Mouse (Mus musculus): ENCODE data around the gene Nol3. TPM values are rescaled to one million over a fixed set of nuclear protein-coding genes. Genes with fewer than 3 reads are reported as not detected.
"Not testable (repeated sequence)": the region's sequence is repeated elsewhere in the genome, so short reads cannot be mapped to it uniquely, and the experiment has no call there.

Nol3 gene
- polyA plus RNA-seq, 1 experiment, result 0.94 TPM

DNA sequence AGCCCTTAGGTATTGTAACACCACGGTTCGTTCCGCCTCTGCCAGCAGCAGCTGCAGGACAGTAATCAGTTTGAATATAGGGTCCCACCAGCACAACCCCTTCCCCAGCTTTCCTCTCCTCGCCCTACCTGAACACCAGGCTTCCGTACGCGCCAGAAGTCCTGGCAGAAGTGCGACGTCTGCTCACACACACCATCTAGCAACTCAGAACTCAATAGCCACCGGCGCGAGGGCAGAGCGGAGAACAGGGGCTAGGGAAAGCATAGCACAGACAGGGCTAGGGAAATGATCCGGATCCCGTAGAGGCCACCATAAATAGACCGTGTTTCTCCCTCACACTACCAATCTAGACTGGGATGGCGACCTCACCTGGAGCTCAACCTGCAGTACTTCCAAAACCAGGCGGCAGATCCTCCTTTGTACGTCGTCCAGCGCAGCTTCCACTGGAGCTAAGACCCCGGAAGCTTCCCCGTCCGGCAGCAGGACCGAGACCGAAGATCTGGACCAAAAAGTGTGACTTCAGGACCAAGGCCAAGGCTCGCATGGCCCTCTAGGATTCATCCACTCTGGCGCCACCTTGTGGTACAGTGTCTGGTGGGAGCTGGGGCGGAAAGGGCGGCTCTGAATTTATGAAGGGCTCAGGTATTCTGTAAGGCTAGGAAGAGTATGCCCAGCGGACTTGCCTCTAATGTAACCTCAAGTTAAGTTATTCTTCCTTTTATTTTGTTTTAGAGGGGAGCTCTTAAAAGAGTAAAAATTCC lies 14.8 kb downstream of the Nol3 start:
- H3K27ac ChIP-seq (ENCODE audit: insufficient read depth, low read length), result no peak overlapping the region

DNA sequence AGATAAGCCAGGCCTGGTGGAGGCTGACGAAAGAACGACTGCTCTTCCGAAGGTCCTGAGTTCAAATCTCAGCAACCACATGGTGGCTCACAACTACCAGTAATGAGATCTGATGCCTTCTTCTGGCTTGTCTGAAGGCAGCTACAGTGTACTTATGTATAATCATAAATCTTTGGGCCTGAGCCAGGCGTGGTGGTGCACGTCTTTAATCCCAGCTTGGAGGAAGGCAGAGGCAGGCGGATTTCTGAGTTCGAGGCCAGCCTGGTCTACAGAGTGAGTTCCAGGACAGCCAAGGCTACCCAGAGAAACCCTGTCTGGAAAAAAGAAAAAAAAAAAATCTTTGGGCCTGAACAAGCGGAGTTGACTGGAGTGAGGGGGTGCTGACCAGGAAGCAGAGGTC lies 15.4 kb downstream of the Nol3 start:
- not testable (repeated sequence) for H3K9me3 ChIP-seq (replicated peaks; ENCODE audit: control insufficient read depth, insufficient read depth, low read length, poor library complexity, severe bottlenecking); H3K27ac ChIP-seq (ENCODE audit: insufficient read depth, low read length); H3K9ac ChIP-seq (ENCODE audit: low read depth, poor library complexity, severe bottlenecking); H3K4me3 ChIP-seq (ENCODE audit: low read depth, low read length); H3K36me3 ChIP-seq (ENCODE audit: control insufficient read depth, insufficient read depth, low read length, poor library complexity, severe bottlenecking); H3K4me1 ChIP-seq (ENCODE audit: control insufficient read depth, insufficient read depth, low read length); H3K27me3 ChIP-seq (ENCODE audit: control insufficient read depth, insufficient read depth, low read length, poor library complexity, severe bottlenecking)

More for the DNA sequence above, 14.8 kb downstream of the Nol3 start:
- Histone ChIP-seq H3K9me3 (replicated peaks; ENCODE audit: control insufficient read depth, insufficient read depth, low read length, poor library complexity, severe bottlenecking) (no peaks in the 10 kb centered on the region), H3K4me1 (ENCODE audit: control insufficient read depth, insufficient read depth, low read length) (peaks cover 4% of the 10 kb centered on the region), H3K27me3 (ENCODE audit: control insufficient read depth, insufficient read depth, low read length, poor library complexity, severe bottlenecking) (no peaks in the 10 kb centered on the region), H3K4me3 (ENCODE audit: low read depth, low read length) (peak overlapping the region; percentile 83), H3K36me3 (ENCODE audit: control insufficient read depth, insufficient read depth, low read length, poor library complexity, severe bottlenecking) (no peaks in the 10 kb centered on the region), H3K9ac (ENCODE audit: low read depth, poor library complexity, severe bottlenecking) (no peak overlapping the region; the same call in 1 of the 2 replicates)
- TF ChIP-seq EP300 (IDR thresholded peaks at IDR 0.05; ENCODE audit: insufficient read depth, low read depth, low read length) (peak; percentile 46; the same call in 1 of the 2 replicates), CTCF (IDR thresholded peaks at IDR 0.05; ENCODE audit: low read depth, low read length) (peak; percentile 97), POLR2A (IDR thresholded peaks at IDR 0.05; ENCODE audit: insufficient read depth, low read length) (no peak)

DNA sequence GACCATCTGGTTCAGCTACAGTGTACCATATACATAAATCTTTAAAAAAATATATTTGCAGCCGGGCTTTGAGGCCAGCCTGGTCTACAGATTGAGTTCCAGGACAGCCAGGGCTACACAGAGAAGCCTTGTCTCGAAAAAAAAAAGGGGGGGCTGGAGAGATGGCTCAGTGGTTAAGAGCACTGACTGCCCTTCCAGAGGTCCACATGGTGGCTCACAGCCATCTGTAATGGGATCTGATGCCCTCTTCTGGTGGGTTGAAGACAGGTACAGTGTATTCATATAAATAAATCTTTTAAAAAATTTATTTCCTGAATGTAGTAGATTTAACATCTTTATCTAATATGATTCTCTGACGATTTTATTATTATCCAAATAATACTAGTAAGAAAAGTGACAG lies 15.9 kb downstream of the Nol3 start:
- H3K9me3 ChIP-seq (replicated peaks; ENCODE audit: control insufficient read depth, insufficient read depth, low read length, poor library complexity, severe bottlenecking); H3K27ac ChIP-seq (ENCODE audit: insufficient read depth, low read length); H3K36me3 ChIP-seq (ENCODE audit: control insufficient read depth, insufficient read depth, low read length, poor library complexity, severe bottlenecking); H3K4me3 ChIP-seq (ENCODE audit: low read depth, low read length); H3K9ac ChIP-seq (ENCODE audit: low read depth, poor library complexity, severe bottlenecking); H3K27me3 ChIP-seq (ENCODE audit: control insufficient read depth, insufficient read depth, low read length, poor library complexity, severe bottlenecking); H3K4me1 ChIP-seq (ENCODE audit: control insufficient read depth, insufficient read depth, low read length): not testable (repeated sequence)

DNA sequence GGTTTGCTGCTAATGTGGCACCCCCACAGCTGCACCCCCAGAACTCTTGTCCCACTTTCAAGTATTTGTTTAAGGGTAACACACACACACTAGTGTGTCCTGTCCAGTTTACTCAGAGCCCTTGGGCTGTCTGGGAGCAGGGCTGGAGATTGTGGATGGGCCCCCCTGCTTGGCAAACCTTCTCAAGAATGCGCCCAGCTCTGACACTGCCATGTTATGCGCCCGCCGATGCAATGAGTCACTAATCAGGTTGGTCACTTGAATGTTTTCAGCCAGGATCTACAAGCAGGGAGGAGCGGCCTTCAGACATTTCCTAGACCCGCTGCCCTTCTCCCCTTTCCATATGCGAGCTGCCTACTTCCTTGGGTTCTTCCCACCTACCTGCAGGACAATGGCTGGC lies 16.5 kb downstream of the Nol3 start:
- no peaks in the 10 kb centered on the region for H3K27me3 ChIP-seq (ENCODE audit: control insufficient read depth, insufficient read depth, low read length, poor library complexity, severe bottlenecking)
- peaks cover 4% of the 10 kb centered on the region for H3K4me1 ChIP-seq (ENCODE audit: control insufficient read depth, insufficient read depth, low read length)
- H3K9me3 ChIP-seq (replicated peaks; ENCODE audit: control insufficient read depth, insufficient read depth, low read length, poor library complexity, severe bottlenecking), result no peaks in the 10 kb centered on the region
- H3K9ac ChIP-seq (ENCODE audit: low read depth, poor library complexity, severe bottlenecking), result peak overlapping the region; percentile 45
- H3K27ac ChIP-seq (ENCODE audit: insufficient read depth, low read length), result no peak overlapping the region
- TF ChIP-seq POLR2A (IDR thresholded peaks at IDR 0.05; ENCODE audit: insufficient read depth, low read length), result no peak
- no peak for TF ChIP-seq CTCF (IDR thresholded peaks at IDR 0.05; ENCODE audit: low read depth, low read length)
- TF ChIP-seq EP300 (IDR thresholded peaks at IDR 0.05; ENCODE audit: insufficient read depth, low read depth, low read length), result no peak
- no peaks in the 10 kb centered on the region for H3K36me3 ChIP-seq (ENCODE audit: control insufficient read depth, insufficient read depth, low read length, poor library complexity, severe bottlenecking)
- peak overlapping the region; percentile 38 for H3K4me3 ChIP-seq (ENCODE audit: low read depth, low read length)

DNA sequence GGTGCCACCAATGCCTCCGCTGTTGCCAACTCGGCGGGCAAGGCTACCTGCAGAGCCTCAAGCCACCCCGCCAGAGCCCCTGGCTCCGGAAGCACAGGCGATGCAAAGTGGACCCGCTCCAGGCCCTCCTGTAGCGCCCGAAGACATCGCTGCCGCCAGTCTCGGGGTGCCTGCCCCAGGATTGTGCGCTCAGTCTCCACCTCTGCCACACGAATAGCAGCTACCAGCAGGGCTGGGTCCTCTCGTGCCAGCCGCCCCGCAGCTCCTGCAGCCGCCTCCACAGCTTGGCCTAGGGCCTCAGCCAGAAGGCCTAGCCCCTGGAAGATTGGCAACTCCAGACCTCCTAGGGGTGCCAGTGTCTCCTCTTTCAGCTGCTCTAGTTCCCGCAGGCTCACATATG lies 17.5 kb downstream of the Nol3 start:
- TF ChIP-seq POLR2A (IDR thresholded peaks at IDR 0.05; ENCODE audit: insufficient read depth, low read length) (no peak), EP300 (IDR thresholded peaks at IDR 0.05; ENCODE audit: insufficient read depth, low read depth, low read length) (no peak), CTCF (IDR thresholded peaks at IDR 0.05; ENCODE audit: low read depth, low read length) (no peak)
- peak overlapping the region; percentile 38 for H3K4me3 ChIP-seq (ENCODE audit: low read depth, low read length)

DNA sequence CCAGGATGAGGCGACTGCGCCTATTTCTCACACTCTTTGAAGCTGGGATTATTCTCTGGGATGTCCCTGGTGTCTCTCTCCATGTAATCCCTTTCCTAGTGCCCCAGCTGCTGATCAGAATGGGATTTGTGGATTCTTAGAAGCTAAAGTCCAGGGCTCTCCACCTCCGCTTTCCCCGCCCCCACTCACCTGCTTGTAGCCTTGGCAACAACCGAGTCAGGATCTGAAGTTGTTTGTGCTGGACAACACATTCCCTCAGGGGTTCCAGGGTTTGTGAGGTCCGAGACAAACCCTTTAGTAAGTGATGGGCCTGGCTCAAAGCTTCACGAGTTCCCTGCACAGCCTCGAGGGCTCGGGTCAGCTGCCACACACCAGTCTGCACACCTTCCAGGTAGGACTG lies 18.8 kb downstream of the Nol3 start:
- no peak overlapping the region for H3K27ac ChIP-seq (ENCODE audit: insufficient read depth, low read length)
- H3K36me3 ChIP-seq (ENCODE audit: control insufficient read depth, insufficient read depth, low read length, poor library complexity, severe bottlenecking), result peaks cover 9% of the 10 kb centered on the region
- TF ChIP-seq CTCF (IDR thresholded peaks at IDR 0.05; ENCODE audit: low read depth, low read length) (no peak), EP300 (IDR thresholded peaks at IDR 0.05; ENCODE audit: insufficient read depth, low read depth, low read length) (no peak), POLR2A (IDR thresholded peaks at IDR 0.05; ENCODE audit: insufficient read depth, low read length) (no peak)
- peaks cover 6% of the 10 kb centered on the region for H3K4me1 ChIP-seq (ENCODE audit: control insufficient read depth, insufficient read depth, low read length)
- H3K9me3 ChIP-seq (replicated peaks; ENCODE audit: control insufficient read depth, insufficient read depth, low read length, poor library complexity, severe bottlenecking), result no peaks in the 10 kb centered on the region
- H3K27me3 ChIP-seq (ENCODE audit: control insufficient read depth, insufficient read depth, low read length, poor library complexity, severe bottlenecking), result no peaks in the 10 kb centered on the region
- H3K4me3 ChIP-seq (ENCODE audit: low read depth, low read length), result peak overlapping the region; percentile 37; the same call in 1 of the 2 replicates
- no peak overlapping the region for H3K9ac ChIP-seq (ENCODE audit: low read depth, poor library complexity, severe bottlenecking)

More for the DNA sequence above, 17.5 kb downstream of the Nol3 start:
- H3K4me1 ChIP-seq (ENCODE audit: control insufficient read depth, insufficient read depth, low read length), result peaks cover 4% of the 10 kb centered on the region
- H3K36me3 ChIP-seq (ENCODE audit: control insufficient read depth, insufficient read depth, low read length, poor library complexity, severe bottlenecking), result no peaks in the 10 kb centered on the region
- no peak overlapping the region for H3K27ac ChIP-seq (ENCODE audit: insufficient read depth, low read length)
- H3K9me3 ChIP-seq (replicated peaks; ENCODE audit: control insufficient read depth, insufficient read depth, low read length, poor library complexity, severe bottlenecking), result no peaks in the 10 kb centered on the region
- H3K9ac ChIP-seq (ENCODE audit: low read depth, poor library complexity, severe bottlenecking), result peak overlapping the region; percentile 45
- no peaks in the 10 kb centered on the region for H3K27me3 ChIP-seq (ENCODE audit: control insufficient read depth, insufficient read depth, low read length, poor library complexity, severe bottlenecking)

Data from ES-Bruce4 (cell line).